Mouse (Mus musculus) erythroblast, embryonic 14.5 days (primary cell): Measurements from ENCODE around the gene Ggn.

Experiments used
- GATA1 ChIP-seq: IDR thresholded peaks from 2 replicates; pipeline ENCODE4 v1.6.1; 2012; ENCODE audit warnings: low read length, inconsistent platforms, mixed read lengths
- TAL1 ChIP-seq: IDR thresholded peaks from 3 replicates; pipeline ENCODE4 v1.6.1; 2012; ENCODE audit warnings: low read length, inconsistent platforms, mixed read lengths

- TF ChIP-seq GATA1 (no peak), TAL1 (no peak)
Observed at GRCm38 (mm10) chr7:29137429-29137828, 32.6 kb upstream of the Ggn start.
